Mouse (Mus musculus) midbrain, embryonic 14.5 days (tissue): ENCODE data around the gene Ubxn2a. TPM values are rescaled to one million over a fixed set of nuclear protein-coding genes. Genes with fewer than 3 reads are reported as not detected.

Experiments
- ATAC-seq: fragments of 200-750 bp; cut with Nextera tagmentation; 2 replicates; pipeline ENCODE4 v1.8.0; 2017; ENCODE audit warnings: moderate number of reproducible peaks, moderate library complexity; ENCODE audit not compliant: low FRiP score, low TSS enrichment
- DNase-seq: peaks from one replicate; pipeline ENCODE4 v3.0.0-alpha.2; 2015
- H3K27ac ChIP-seq: fragments of 300-500 bp; sonication (generic); replicated peaks from 2 replicates; pipeline ENCODE4 v1.5.1; 2014; ENCODE audit warnings: mild to moderate bottlenecking, low read depth, low read length, moderate library complexity
- H3K27me3 ChIP-seq: fragments of 300-500 bp; sonication (generic); 2 replicates; pipeline ENCODE4 v1.6.1; 2014; ENCODE audit warnings: low read length, control low read depth, mixed read lengths; ENCODE audit not compliant: control insufficient read depth, insufficient read depth
- H3K36me3 ChIP-seq: fragments of 300-500 bp; sonication (generic); 2 replicates; pipeline ENCODE4 v1.6.1; 2014; ENCODE audit warnings: low read length, control low read depth; ENCODE audit not compliant: control insufficient read depth, insufficient read depth
- H3K4me1 ChIP-seq: fragments of 300-500 bp; sonication (generic); 2 replicates; pipeline ENCODE4 v1.6.1; 2014; ENCODE audit warnings: mild to moderate bottlenecking, antibody characterized with exemption, low read length, control low read depth; ENCODE audit not compliant: control insufficient read depth, insufficient read depth
- H3K4me2 ChIP-seq: fragments of 300-500 bp; sonication (generic); 2 replicates; pipeline ENCODE4 v1.6.1; 2014; ENCODE audit warnings: mild to moderate bottlenecking, low read length, moderate library complexity
- H3K4me3 ChIP-seq: fragments of 300-500 bp; sonication (generic); replicated peaks from 2 replicates; pipeline ENCODE4 v1.5.1; 2014; ENCODE audit warnings: low read depth, low read length
- H3K9ac ChIP-seq: fragments of 300-500 bp; sonication (generic); replicated peaks from 2 replicates; pipeline ENCODE4 v1.6.1; 2014; ENCODE audit warnings: mild to moderate bottlenecking, low read length, moderate library complexity
- H3K9me3 ChIP-seq: fragments of 300-500 bp; sonication (generic); 2 replicates; pipeline ENCODE4 v1.6.1; 2016; ENCODE audit warnings: low read length, control low read depth, mixed read lengths; ENCODE audit not compliant: control insufficient read depth
- WGBS: fragments of 180-500 bp; shearing (Covaris S2); extraction: QIAGEN DNeasy Blood & Tissue Kit; methylation state at CpG from one replicate; pipeline ENCODE4 v1.1.7; 2014; 5-methylcytosine and 5-hydroxymethylcytosine counted together
- polyA plus RNA-seq: library from polyadenylated mRNA; unstranded; fragments of >200 nt; fragmentation: Nextera tagmentation; extraction: Ambion mirVana; gene quantifications from 2 replicates; pipeline ENCODE4 v1.2.1, GENCODE M21; 2014

The Ubxn2a gene
- polyA plus RNA-seq, 1 experiment from 2014 or later, result 38.9 TPM

DNA sequence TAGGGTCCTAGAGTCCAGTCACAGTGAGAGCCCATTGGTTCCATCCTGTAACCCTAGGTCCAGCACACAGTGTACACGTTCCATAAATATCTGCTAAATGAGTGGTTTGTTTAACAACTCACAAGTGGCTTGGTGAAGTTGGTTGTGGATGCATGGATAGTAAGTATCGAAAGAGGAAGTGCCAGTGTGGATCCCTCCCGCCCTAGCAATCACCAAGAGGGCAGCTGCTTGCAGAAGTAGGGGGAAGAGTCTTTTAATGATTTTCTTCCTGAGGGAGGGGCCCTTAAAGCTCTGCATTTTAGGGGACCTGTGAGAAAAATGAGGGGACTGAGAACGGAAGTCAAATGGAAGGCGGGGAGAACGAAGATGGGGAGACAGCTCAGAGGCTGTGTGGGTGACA is 67.5 kb downstream of the Ubxn2a start:
- Histone ChIP-seq H3K9me3 (no peaks in the 10 kb centered on the region), H3K9ac (no peak overlapping the region), H3K27me3 (peaks cover 5% of the 10 kb centered on the region; the same call in 1 of the 2 replicates), H3K4me2 (peak overlapping the region; percentile 85), H3K4me1 (peaks cover 14% of the 10 kb centered on the region), H3K27ac (no peak overlapping the region), H3K4me3 (no peak overlapping the region), H3K36me3 (no peaks in the 10 kb centered on the region)
- DNase-seq (no peak), ATAC-seq (no peak)
- WGBS, result 61% methylated on average over 6 of the region's 6 CpGs

DNA sequence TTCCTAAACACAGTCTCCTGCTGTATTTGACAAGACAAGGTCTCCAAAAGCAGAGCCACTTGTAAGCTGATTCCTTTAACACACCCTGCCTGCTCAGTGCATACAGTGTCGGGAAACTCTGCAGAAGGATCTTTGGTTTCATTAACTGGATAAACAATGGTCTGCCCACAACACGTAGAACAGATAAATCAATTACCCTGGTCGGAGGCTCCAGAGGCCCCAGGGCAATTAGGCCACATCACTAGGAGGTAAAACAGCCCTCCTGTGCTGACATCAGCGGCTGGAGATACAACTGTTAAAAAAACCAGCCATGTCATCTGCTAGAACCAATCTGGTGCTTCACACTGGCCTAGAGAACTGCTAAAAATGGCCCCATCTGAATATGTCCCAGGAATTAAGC is 70.5 kb downstream of the Ubxn2a start:
- DNase-seq, result no peak
- no peak overlapping the region for H3K4me3 ChIP-seq
- ATAC-seq, result no peak
- H3K4me1 ChIP-seq, result peaks cover 7% of the 10 kb centered on the region; the same call in 1 of the 2 replicates
- no peaks in the 10 kb centered on the region for H3K9me3 ChIP-seq
- H3K27ac ChIP-seq, result no peak overlapping the region
- no peak overlapping the region for H3K9ac ChIP-seq
- no peaks in the 10 kb centered on the region for H3K27me3 ChIP-seq
- H3K4me2 ChIP-seq, result no peak overlapping the region
- H3K36me3 ChIP-seq, result peaks cover 5% of the 10 kb centered on the region
- 64% methylated on average over 4 of the region's 4 CpGs for WGBS

Other genes starting within 250 kb of the Ubxn2a start
- gene Fam228a, start 169.3 kb downstream of the Ubxn2a start, polyA plus RNA-seq, result 0.37 and 0.74 TPM in 2 replicates
- gene Pfn4, start 138.7 kb downstream of the Ubxn2a start, polyA plus RNA-seq, result 13.4 and 16.6 TPM in 2 replicates
- gene Fam228b, start 138.4 kb downstream of the Ubxn2a start, polyA plus RNA-seq, result 7.2 and 7.6 TPM in 2 replicates
- 345 and 373 TPM in 2 replicates for gene Sf3b6, start 90.2 kb downstream of the Ubxn2a start, polyA plus RNA-seq
- gene Fkbp1b, start 66.1 kb downstream of the Ubxn2a start, polyA plus RNA-seq, result 30.7 and 39.0 TPM in 2 replicates
- gene Wdcp, start 64.4 kb downstream of the Ubxn2a start, polyA plus RNA-seq, result 10.8 and 11.0 TPM in 2 replicates
- gene Mfsd2b, start 33.3 kb downstream of the Ubxn2a start, polyA plus RNA-seq, result 1.7 and 2.5 TPM in 2 replicates
- gene Atad2b, start 9.6 kb upstream of the Ubxn2a start, polyA plus RNA-seq, result 16.4 and 20.3 TPM in 2 replicates